Mouse (Mus musculus) urinary bladder, postnatal 10 days (tissue): ENCODE data around the gene Slc8a1.

Source experiments
- DNase-seq: peaks from one replicate; pipeline ENCODE4 v3.0.0; 2022; ENCODE audit warnings: low spot score

Gene Slc8a1

DNA sequence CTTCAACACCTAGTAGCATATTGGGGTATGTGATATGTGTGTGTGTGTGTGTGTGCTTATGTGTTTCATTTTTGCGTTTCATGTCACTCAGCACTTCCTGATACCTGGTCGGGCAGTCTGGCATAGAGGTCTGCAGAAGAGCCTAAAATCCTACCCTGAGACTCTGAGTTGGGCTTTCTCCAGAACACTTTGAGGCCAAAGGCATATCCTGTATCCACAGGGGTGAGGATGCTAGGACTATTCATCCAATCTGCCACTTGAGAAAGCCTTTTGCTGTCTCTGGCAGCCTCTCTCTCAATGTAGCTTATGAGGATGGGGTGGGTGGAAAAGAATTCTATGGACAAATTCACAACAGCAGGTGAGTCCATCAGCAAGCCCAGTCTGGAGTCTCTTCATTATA is 234.1 kb downstream of the Slc8a1 start:
- no peak for DNase-seq

DNA sequence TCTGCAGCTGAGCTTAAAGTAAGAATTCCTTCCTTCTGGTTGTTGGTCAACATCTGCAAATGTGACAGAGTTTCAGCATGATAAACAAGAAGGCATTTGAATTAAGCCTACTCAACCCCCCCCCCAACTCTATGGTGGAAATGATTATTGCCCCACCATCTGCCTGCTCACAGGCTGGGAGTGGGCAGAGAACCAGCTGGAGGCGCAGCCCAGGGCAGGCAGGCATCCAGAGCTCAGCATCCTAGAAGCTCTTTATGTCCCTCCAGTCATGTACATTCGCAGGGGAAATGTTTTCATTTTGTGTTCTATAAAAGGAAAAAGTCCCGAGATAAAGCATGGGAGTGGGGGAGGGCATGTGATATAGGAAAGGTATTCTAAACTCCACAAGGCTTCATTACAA is 235.4 kb downstream of the Slc8a1 start:
- DNase-seq = no peak

DNA sequence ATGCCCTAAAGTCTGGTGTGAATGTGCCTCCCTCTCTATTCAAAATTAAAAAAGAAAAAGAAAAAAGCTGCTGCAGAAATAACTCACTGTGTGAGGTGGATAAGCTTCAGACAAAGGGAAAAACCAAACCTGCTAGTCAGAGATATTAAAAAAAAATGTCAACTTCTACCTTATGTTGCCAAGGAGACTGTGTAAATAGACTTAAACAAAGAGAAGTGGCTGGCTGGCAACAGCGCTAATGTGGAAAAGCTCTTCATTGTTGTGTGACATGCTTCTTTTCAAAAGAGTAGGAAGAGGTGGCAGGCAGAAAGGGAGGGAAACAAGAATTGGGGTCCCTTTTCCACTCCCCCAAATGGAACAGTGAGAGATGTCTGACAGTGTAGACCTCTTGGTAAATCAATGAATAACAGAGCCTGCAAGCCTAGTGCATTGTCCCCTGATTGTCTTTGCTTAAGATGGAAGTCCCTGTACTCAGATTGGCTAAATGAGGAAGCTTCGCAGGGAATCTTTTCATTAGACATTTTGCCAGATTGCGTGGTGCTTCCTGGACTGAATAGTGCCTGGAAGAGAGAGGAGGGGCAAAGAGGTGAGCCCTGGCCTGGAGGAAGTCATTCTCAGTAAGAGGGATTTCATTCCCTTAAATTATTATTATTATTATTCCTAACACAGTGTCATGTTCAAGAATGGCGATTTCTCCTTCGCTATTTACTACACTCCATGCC is 237.3 kb downstream of the Slc8a1 start:
- no peak for DNase-seq

DNA sequence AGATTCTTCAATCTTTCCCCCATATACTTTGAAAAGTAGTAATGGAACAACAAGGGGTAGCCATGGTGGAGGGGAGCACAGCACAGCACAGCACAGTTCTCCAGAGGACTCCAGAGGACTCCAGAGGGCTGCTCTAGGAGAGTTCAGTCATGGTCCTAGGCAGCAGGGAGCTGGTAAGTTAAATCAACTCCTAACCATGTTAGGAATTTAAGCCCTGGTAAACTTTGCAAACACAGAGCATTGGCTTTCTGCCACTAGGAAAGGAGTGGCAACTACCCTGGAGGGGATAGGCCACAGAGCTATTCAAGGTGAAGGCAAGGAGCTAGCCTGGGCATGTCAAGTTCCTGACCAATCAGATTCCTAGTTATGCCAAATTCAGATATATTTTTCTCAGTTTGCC is 240.3 kb downstream of the Slc8a1 start:
- DNase-seq = no peak

DNA sequence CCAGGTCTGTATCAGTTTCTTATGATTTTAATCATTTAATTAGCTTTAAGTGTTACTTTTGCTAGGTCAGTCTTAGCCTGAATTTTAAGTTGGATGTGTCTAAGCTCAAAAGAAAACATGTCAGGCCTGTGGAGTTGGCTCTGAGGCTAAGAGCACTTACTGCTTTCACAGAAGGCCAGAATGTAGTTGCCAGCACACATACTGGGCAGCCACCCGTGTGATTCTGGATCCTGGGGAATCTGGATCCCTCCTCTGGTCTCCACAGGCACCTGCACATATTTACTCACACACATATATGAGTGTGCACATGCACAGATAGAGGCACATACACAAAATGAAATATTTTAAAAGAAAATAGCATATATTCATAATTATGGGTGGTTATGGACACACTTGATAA is 241.6 kb downstream of the Slc8a1 start:
- DNase-seq = no peak

DNA sequence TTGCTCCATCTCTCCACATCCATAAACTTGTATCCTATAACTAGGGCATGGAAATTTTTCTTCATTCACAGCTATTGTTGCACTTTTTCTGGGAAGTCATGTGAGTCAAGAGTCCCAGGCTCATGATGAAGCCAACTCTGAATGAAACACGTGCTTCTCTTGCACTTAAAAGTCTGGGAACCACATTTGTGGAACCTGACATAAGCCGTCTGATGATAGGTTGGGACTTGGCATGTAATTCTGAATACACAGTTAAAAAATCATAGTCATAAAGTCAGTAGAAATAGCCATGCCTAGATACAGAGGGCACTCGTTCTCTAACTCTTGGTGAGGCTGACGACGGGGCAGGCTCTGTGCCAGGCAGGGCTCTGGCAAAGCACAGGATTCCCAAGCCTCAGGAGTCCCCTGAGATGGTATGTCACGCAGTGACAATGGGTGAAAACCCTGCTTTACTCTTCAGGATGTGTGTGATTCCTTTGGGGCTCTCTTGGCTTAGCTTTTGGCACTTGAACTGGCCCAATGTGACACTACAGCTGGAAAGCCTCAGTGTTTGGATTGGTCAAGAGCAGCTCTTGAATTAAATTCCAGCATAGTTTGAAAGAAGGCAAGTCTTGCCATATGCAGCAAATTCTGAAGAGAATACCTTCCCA is 245.8 kb downstream of the Slc8a1 start:
- DNase-seq = no peak

DNA sequence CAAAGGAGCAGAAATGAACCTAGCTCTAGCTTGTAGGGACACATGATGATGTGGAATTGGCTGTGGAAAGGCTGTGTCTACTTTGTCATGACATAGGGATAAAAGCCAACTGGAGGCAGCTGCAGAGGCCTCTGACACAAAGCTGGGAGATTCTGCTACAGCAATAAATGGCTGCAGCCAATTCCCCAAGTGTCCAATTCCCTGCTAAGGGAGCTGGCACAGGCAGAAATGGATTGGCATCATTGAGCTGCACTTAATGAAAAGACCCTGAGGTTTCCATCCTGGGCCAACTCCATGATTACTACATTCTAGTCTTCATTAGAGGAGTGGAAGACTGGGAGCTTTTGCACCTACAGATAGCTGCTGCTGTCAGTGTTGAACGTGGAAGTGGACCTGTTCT is 251.8 kb downstream of the Slc8a1 start:
- DNase-seq = no peak

DNA sequence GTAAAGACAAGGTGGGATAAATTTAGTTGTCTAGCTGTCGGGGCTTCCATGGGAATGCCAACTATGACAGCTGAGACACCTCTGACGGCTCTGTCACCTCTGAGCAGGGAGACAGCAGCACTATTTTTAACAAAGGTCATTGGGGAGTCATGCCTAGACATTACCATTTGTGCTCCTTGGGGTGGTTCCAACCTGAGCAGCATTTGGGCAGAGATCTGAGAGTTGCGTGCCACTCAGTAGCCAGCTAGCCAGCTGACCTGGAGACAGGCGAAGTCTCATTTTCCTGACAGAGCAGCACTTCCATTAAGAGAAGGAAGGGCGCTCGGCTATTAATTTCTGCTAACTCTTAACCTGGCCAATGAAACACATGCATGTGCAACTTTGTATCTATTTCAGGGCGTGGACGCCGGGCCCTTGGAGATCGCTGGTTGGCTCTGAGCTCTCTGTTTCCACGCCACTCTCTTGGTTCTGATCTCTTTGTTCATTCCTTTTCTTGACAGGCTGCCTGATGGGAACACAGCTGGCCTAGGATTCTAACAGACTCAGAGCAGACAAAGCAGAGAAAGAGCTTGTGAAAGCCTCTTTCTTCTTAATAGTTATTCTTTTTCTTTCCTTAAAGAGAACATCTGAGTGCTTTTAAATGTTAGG is 256.2 kb downstream of the Slc8a1 start:
- DNase-seq = no peak

DNA sequence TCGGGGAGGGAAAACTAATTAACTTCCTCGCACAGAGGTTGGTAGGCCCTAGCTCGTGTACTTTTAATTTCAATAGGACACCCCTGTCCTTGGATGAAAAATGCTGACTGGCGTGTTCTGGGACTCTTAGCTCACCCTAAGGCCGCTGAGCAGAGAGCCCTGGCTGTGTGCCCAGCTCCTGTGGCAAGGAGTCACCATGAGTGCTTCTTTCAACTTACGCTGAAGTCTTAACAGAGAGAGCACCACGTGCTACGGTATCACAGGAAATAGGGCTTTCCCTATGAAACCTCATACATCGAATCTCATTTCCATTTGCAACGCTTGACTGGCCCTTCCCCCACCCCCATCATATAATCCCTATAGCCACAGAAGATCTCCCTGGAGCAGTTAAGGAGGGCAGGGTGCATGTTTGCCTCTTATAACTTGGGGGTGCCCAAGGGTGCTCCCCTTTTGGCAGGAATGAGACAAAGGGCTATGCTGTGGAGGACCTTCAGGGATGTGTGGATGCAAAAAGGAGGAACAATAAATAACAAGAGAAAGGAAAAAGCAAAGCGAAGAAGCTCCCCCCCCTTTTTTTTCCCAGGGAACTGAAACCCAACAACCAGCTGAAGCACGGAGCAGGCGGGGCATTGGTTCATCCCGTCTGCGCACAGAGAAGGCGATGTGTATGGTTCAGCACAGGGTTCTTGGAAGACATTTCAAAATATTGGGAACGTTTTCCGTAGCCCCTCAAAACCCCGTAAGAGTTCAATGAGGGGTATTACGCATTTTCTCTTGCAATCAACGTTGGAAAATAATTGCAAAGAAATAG is 257.6 kb downstream of the Slc8a1 start:
- no peak for DNase-seq

DNA sequence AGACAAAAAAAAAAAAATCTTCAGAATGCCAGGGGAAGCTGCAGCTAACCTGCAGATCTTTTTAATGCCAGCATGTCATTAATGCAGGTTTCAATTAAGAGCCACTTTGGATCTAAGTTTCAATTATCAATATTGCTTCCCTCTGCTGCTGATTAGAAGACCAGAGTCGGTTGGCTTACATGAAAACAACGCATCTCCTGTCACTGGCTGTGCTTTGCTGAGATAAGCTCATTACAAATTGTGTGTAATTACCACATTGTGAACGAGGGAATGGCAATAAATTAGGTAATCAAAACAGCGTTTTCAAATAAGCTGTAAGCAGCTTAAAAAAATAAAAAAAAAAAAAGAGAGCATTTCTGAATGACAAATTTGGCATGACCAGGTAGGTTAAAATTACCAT is 258.4 kb downstream of the Slc8a1 start:
- DNase-seq = no peak

DNA sequence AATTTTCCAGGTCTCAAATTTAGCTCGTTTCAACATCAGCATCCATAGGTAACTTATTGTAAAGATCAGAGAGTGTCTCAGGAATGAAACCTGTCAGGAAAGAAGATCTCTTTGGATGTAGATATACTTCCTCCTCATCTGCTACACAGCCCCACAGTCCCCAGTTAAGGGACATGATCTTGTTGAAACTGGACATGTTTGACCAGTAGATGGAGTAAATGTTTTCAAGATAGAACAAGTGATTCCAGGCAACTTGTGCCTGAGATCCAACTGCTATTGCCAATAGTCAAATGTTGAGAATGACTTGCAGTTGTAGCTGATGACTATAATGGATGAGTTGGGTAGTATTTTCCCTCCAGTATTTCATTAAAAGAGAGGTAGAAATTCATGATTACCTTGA is 260.8 kb downstream of the Slc8a1 start:
- no peak for DNase-seq

DNA sequence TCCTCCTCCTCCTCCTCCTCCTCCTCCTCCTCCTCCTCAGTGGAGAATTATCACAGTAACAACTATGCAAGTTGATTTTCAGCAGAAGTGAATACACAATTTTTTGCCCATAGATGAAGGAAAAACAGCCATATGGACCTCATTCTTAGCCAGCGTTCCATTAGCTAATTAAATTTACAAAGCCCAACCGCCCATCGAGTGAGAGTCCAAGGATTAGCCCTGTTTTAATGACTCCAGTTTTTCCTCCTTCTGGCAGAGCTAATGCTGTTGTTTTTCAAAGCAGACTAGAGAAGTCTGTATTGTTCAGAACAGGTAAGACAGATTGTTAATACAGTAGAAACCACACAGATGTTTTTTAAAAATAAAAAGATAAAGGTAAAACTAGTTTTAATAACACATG is 264.8 kb downstream of the Slc8a1 start:
- no peak for DNase-seq

DNA sequence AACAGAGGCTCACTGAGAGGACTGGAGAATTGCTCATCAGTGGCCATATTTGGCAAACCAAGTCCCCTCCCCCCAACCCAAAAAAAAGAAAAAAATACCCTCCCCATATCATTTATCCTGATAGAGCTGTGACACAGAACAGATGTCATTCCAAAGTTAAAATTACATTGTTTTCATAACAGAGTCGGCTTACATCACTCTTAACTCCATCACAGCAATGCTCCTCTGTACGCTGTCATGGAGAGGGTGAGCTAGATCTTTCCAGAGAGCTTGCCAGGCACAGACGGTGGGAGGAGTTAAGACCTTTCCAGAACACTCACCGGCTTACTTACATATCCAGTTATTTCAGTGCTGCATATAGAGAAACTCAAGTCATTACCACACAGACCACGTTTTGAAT is 269.2 kb downstream of the Slc8a1 start:
- DNase-seq = no peak

DNA sequence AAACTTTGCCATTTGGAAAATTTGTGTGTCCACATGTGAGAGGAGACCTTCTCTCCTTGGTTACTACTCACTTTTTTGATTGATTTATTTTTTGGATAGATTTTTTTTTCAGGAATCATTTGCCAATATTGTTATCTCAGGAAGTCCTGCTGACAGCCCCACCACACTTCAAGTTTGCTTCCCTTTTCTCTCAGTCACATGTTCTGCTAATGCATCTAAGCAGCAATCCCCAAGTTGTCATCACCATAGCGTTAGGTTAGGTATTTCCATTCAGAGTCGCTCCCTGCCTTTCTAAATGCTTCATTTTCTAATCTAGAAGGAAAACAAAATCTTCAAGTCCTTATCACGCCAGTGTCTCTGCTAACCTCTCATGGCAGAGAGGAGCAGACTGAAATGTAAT is 278.8 kb downstream of the Slc8a1 start:
- DNase-seq = no peak

DNA sequence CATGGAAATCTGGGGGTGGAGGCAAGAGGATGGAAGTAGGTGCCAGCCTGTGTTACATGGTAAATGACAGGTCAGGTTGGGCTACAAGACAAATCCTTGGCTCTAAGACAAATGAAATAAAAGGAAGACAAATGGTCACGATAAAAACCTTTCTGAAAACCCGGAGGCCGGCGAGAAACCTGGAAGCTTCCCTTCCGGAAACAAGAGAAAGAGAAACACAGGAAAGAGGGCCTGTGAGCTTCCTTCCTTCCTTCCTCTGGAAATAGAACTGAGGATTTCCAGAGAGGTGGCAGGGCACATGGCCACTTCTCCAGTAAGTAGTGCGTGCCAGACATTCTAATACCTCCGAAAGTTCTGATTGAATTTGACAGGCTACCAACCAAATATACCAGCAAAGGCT is 282.2 kb downstream of the Slc8a1 start:
- no peak for DNase-seq

DNA sequence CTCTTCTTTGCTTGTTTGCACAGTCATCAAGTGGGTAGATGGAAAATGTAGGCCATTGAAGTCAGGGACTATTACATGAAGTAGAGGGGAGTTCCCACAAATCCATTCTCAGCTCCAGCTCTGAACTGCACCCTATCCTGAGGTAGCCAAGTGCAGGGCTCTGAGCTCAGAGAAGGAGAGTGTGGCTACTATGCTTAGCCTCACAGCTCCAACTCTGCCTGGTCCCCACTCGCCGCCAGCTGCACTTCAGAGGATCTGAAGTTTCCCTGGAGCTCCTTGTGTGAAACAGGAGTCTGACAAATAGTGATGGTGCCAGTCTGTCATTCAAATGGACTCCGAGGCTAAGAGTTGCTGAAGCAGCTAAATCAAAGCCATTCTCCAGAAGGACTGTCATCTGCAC is 282.9 kb downstream of the Slc8a1 start:
- no peak for DNase-seq

DNA sequence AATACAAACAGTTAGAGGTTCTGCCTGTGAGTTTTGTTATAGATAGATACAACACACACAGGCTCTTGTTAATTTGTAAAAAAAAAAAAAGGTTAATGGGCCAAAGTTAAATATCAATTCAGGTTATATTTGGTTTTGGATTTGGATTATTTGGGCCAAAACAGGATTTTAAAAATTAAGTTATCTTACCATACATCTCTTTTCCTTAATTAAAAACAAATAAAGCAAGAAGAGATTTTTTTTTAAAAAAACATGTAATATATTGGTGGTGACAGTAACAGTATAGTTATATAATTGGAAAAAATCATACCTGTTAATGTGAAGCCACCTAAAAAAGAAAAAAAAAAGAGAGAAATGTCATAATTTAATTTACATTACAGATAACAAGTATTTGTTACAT is 296.7 kb downstream of the Slc8a1 start, which contains the start of gene Gm11096:
TSS of gene Gm11096 (plus strand) at position 301 of the 400 bp plus-strand sequence.
- no peak for DNase-seq

DNA sequence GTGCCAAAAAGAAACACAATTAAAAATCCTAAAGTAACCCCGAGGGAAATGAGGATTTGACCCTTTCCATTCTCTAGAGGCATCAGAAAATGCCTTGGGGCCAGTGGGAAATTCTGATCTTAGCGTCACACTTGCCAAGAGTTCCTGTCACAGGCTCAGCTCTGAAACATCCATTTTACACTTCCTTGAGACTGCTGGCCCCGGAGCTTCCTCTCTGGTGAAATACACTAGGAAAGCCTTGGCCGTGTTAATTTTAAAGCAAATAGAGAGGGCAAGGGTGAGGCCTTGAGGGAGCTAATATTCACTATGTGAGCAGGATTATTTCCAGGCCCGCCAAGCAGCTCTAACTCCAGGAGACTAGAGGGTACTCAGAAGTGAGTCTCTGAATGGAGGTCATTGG is 305.0 kb downstream of the Slc8a1 start:
- DNase-seq = no peak

DNA sequence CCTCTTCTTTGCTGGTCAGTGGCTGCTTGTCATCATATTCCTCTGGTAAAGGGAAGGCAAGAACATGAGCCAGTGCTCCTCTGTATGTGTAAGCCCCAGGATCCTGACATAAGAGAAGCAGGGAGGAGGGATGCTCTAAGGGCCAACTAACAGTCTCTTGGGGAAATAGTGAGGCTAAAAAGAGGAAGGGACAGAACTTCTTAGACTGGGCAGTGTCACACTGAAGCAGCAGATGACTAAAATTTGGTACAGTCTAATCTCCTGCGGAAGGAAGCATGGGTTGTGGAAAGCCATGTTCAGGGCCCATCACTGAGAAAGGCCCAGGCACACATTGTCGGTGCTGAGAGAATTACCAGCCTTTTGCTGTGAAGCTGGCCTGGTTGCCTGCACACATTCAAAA is 305.4 kb downstream of the Slc8a1 start:
- no peak for DNase-seq

DNA sequence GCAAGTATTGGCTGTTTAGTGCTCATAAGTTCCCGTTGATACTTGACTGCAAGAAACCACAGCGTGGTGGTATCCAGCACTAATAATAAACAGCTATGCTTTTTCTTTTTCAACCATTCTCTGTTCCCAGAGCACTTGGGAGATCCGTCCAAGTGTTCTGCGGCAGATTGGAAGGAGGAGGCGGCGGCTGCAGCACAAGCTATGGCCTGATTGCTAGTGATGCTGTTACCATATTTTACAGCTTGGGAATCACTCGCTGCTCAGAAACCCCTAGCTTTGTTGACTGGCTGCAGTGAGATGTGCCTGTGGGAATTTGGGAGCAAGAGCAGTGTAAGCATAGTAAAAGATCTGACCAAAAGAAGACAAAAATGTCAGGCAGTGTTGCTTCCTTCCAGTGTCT is 310.9 kb downstream of the Slc8a1 start:
- no peak for DNase-seq

DNA sequence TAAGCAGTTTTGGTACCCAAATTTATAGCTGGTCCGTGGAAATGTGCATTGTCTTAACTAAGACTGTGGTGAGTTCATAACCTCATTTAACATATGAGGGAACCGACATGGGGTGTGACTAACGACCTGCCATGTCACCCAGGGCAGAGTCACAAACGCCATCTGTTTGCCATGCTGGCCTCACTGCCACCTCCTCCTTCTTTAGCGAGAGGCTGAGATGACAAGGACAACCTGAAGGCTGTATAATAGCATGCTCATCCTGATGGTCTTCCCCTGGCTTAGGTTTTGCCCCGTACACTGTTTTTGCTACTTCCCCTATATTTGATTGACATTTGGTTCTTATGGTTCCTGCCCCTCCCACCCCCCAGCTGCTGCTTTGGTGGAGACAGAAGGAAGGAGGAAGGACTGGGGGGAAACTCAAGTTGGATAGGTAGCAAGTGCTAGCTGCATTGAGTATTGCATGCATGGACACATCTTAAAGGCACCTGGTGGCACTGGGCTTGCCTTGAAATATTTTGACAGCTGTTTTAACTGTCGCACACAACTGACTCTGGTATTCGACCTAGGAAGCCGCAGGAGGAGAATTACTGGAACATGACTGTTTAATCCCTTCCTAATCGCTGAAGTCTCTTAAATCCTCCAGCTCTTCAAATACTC is 313.8 kb downstream of the Slc8a1 start:
- DNase-seq = no peak

DNA sequence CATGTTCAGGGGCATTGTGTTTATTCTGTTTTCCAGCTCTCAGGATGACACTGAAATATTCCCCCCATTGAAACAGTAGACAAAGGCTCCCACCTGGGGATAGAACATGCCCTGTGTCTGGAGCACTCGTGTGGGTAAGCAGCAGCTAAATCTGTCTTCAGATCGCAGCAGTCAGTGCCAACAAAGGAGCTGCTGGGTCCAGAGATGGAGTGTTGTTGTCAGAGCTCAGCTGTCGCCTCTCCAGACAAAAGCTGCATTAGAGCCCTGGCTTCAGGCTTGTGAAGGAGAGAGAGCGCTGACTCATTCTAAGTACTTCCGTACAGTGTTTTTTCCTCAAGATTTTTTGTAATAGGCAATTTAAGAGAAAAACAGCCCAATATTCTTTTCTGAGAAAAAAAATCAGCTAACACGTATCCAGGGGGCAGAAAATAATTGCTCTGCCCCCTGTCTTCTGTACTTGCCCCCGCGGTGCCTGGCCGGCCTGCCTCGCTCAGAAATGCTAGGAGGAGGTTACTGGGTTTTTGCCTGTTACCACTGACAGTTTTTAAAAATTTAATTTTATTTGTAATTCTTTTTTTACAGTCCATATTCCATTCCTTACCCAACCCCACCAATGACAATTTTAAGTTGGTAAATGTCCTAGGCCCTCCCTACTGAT is 318.2 kb downstream of the Slc8a1 start:
- DNase-seq = no peak
